Mouse (Mus musculus) liver, adult 2 months (tissue): ENCODE results near the gene Acsl3. TPM values are rescaled to one million over a fixed set of nuclear protein-coding genes. Genes with fewer than 3 reads are reported as not detected.

Experiments used
- DNase-seq: peaks from one replicate; pipeline ENCODE4 v3.0.0-alpha.2; 2011; ENCODE audit warnings: low read depth, low spot score; ENCODE audit errors: extremely low read depth
- H3K27ac ChIP-seq: fragments of 200-500 bp; replicated peaks from 2 replicates; pipeline ENCODE4 v1.5.1; 2012; ENCODE audit warnings: low read depth, mild to moderate bottlenecking, control low read depth, inconsistent platforms, low read length; ENCODE audit not compliant: insufficient read depth
- H3K27me3 ChIP-seq: fragments of 200-500 bp; 2 replicates; pipeline ENCODE4 v1.6.1; 2012; ENCODE audit warnings: mild to moderate bottlenecking, moderate library complexity, low read length, inconsistent platforms; ENCODE audit not compliant: control insufficient read depth, insufficient read depth
- H3K36me3 ChIP-seq: fragments of 200-500 bp; 2 replicates; pipeline ENCODE4 v1.6.1; 2012; ENCODE audit warnings: low read length, inconsistent platforms; ENCODE audit not compliant: control insufficient read depth, insufficient read depth
- H3K4me1 ChIP-seq: fragments of 200-500 bp; 2 replicates; pipeline ENCODE4 v1.6.1; 2011; ENCODE audit warnings: low read length; ENCODE audit not compliant: control insufficient read depth, insufficient read depth
- H3K4me3 ChIP-seq: fragments of 200-500 bp; 2 replicates; pipeline ENCODE4 v1.5.1; 2011; ENCODE audit warnings: low read depth, mild to moderate bottlenecking, control low read depth, low read length, moderate library complexity; ENCODE audit not compliant: insufficient read depth
- H3K79me2 ChIP-seq: fragments of 200-500 bp; 2 replicates; pipeline ENCODE4 v1.6.1; 2012; ENCODE audit warnings: inconsistent platforms, mild to moderate bottlenecking, low read length, moderate library complexity; ENCODE audit not compliant: control insufficient read depth, insufficient read depth
- H3K9ac ChIP-seq: fragments of 200-500 bp; 2 replicates; pipeline ENCODE4 v1.6.1; 2012; ENCODE audit warnings: low read depth, mild to moderate bottlenecking, control low read depth, inconsistent platforms, low read length
- CTCF ChIP-seq: fragments of 200-500 bp; IDR thresholded peaks from 2 replicates; pipeline ENCODE4 v1.5.1; 2011; ENCODE audit warnings: low read depth, low read length, control low read depth
- POLR2A ChIP-seq: fragments of 200-500 bp; IDR thresholded peaks from 2 replicates; pipeline ENCODE4 v1.6.1; 2011; ENCODE audit warnings: low read length, control low read depth; ENCODE audit not compliant: insufficient read depth; ENCODE audit errors: extremely low read depth
- WGBS: fragments of 180-500 bp; shearing (Covaris S2); methylation state at CpG from one replicate; pipeline ENCODE4 v1.1.7; 2018; 5-methylcytosine and 5-hydroxymethylcytosine counted together
- polyA plus RNA-seq: library from polyadenylated mRNA; depleted of rRNA; stranded (reverse); fragments of >200 nt; gene quantifications from 2 replicates; pipeline ENCODE4 v1.2.3, GENCODE M21; 2012
- total RNA-seq: library from RNA; depleted of rRNA; stranded (reverse); fragments of >200 nt; gene quantifications from 2 replicates; pipeline ENCODE4 v1.2.3, GENCODE M21; 2014

The Acsl3 gene
- total and polyA plus RNA-seq, 2 experiments, result 5.3 to 39.0 TPM

GRCm38 (mm10) chr1:78706338-78706737 is 48.7 kb downstream of the Acsl3 start:
- no peak overlapping the region for H3K9ac ChIP-seq
- H3K4me1 ChIP-seq, result no peaks in the 10 kb centered on the region
- H3K36me3 ChIP-seq, result peaks cover 38% of the 10 kb centered on the region
- no peak overlapping the region for H3K27ac ChIP-seq
- DNase-seq, result no peak
- H3K27me3 ChIP-seq, result no peaks in the 10 kb centered on the region
- WGBS, result 95% methylated on average over 10 of the region's 10 CpGs
- no peaks in the 10 kb centered on the region for H3K79me2 ChIP-seq
- TF ChIP-seq POLR2A (no peak), CTCF (no peak)
- H3K4me3 ChIP-seq, result no peak overlapping the region

GRCm38 (mm10) chr1:78707280-78707679 is 49.7 kb downstream of the Acsl3 start:
- no peak for TF ChIP-seq POLR2A
- no peak for DNase-seq
- H3K4me3 ChIP-seq, result no peak overlapping the region
- H3K9ac ChIP-seq, result no peak overlapping the region
- 73% methylated on average over 4 of the region's 4 CpGs for whole genome bisulfite sequencing
- no peak overlapping the region for H3K27ac ChIP-seq
- no peaks in the 10 kb centered on the region for H3K79me2 ChIP-seq
- H3K27me3 ChIP-seq, result no peaks in the 10 kb centered on the region
- peaks cover 31% of the 10 kb centered on the region for H3K36me3 ChIP-seq
- H3K4me1 ChIP-seq, result no peaks in the 10 kb centered on the region

GRCm38 (mm10) chr1:78710026-78710425 is 52.4 kb downstream of the Acsl3 start:
- DNase-seq, result peak; percentile 66
- H3K4me3 ChIP-seq, result no peak overlapping the region
- H3K79me2 ChIP-seq, result no peaks in the 10 kb centered on the region
- peaks cover 15% of the 10 kb centered on the region for H3K36me3 ChIP-seq
- TF ChIP-seq CTCF (no peak), POLR2A (no peak)
- H3K4me1 ChIP-seq, result no peaks in the 10 kb centered on the region
- H3K27me3 ChIP-seq, result no peaks in the 10 kb centered on the region
- H3K9ac ChIP-seq, result no peak overlapping the region
- H3K27ac ChIP-seq, result no peak overlapping the region

- no peak overlapping the region for H3K9ac ChIP-seq
- H3K4me3 ChIP-seq, result no peak overlapping the region
- H3K4me1 ChIP-seq, result no peaks in the 10 kb centered on the region
- H3K79me2 ChIP-seq, result no peaks in the 10 kb centered on the region
- peaks cover 8% of the 10 kb centered on the region for H3K36me3 ChIP-seq
- 91% methylated on average over 5 of the region's 5 CpGs for WGBS
- no peak for DNase-seq
- H3K27me3 ChIP-seq, result no peaks in the 10 kb centered on the region
- TF ChIP-seq CTCF, result no peak
- no peak for TF ChIP-seq POLR2A
- H3K27ac ChIP-seq, result no peak overlapping the region
Measured at GRCm38 (mm10) chr1:78710613-78711329, 53.1 kb downstream of the Acsl3 start.

GRCm38 (mm10) chr1:78724458-78725190 is 67.0 kb downstream of the Acsl3 start:
- Histone ChIP-seq H3K27me3 (no peaks in the 10 kb centered on the region), H3K27ac (no peak overlapping the region), H3K79me2 (no peaks in the 10 kb centered on the region), H3K9ac (no peak overlapping the region), H3K4me3 (no peak overlapping the region), H3K4me1 (no peaks in the 10 kb centered on the region), H3K36me3 (no peaks in the 10 kb centered on the region)
- no peak for TF ChIP-seq POLR2A
- peak; percentile 96 for TF ChIP-seq CTCF
- DNase-seq, result peak; percentile 60
- 15% methylated on average over 17 of the region's 17 CpGs for WGBS

- Histone ChIP-seq H3K4me3 (no peak overlapping the region), H3K79me2 (no peaks in the 10 kb centered on the region), H3K36me3 (no peaks in the 10 kb centered on the region), H3K9ac (no peak overlapping the region), H3K4me1 (no peaks in the 10 kb centered on the region), H3K27me3 (no peaks in the 10 kb centered on the region), H3K27ac (no peak overlapping the region)
- WGBS, result 68% methylated on average over 3 of the region's 3 CpGs
- TF ChIP-seq POLR2A (no peak), CTCF (no peak)
- no peak for DNase-seq
Measured at GRCm38 (mm10) chr1:78725191-78725490, 67.5 kb downstream of the Acsl3 start.
